Mouse (Mus musculus) limb, embryonic 13.5 days (tissue): ENCODE measurements around the gene Cyp20a1. TPM values are rescaled to one million over a fixed set of nuclear protein-coding genes. Genes with fewer than 3 reads are reported as not detected.

Experiments
- ATAC-seq: fragments of 200-750 bp; cut with Nextera tagmentation; 2 replicates; pipeline ENCODE4 v1.8.0; 2017; ENCODE audit warnings: low read depth, moderate number of reproducible peaks, moderate TSS enrichment; ENCODE audit not compliant: low FRiP score
- H3K27ac ChIP-seq: fragments of 300-500 bp; sonication (generic); 2 replicates; pipeline ENCODE4 v1.5.1; 2015; ENCODE audit warnings: inconsistent platforms, mild to moderate bottlenecking, moderate library complexity
- H3K27me3 ChIP-seq: fragments of 300-500 bp; sonication (generic); 2 replicates; pipeline ENCODE4 v1.6.1; 2015; ENCODE audit warnings: mild to moderate bottlenecking, inconsistent platforms
- H3K36me3 ChIP-seq: fragments of 300-500 bp; sonication (generic); 2 replicates; pipeline ENCODE4 v1.6.1; 2015; ENCODE audit warnings: inconsistent platforms, mild to moderate bottlenecking, moderate library complexity
- H3K4me1 ChIP-seq: fragments of 300-500 bp; sonication (generic); 2 replicates; pipeline ENCODE4 v1.6.1; 2015; ENCODE audit warnings: inconsistent platforms
- H3K4me2 ChIP-seq: fragments of 300-500 bp; sonication (generic); replicated peaks from 2 replicates; pipeline ENCODE4 v1.6.1; 2015; ENCODE audit warnings: inconsistent platforms, mild to moderate bottlenecking, moderate library complexity
- H3K4me3 ChIP-seq: fragments of 300-500 bp; sonication (generic); 2 replicates; pipeline ENCODE4 v1.5.1; 2015; ENCODE audit warnings: moderate library complexity, mild to moderate bottlenecking, inconsistent platforms
- H3K9ac ChIP-seq: fragments of 300-500 bp; sonication (generic); 2 replicates; pipeline ENCODE4 v1.6.1; 2015; ENCODE audit warnings: mild to moderate bottlenecking, inconsistent platforms
- H3K9me3 ChIP-seq: fragments of 300-500 bp; sonication (generic); 2 replicates; pipeline ENCODE4 v1.6.1; 2016; ENCODE audit warnings: inconsistent platforms
- WGBS: fragments of 180-500 bp; shearing (Covaris S2); methylation state at CpG from one replicate; pipeline ENCODE4 v1.1.7; 2015; 5-methylcytosine and 5-hydroxymethylcytosine counted together
- polyA plus RNA-seq: library from polyadenylated mRNA; unstranded; fragments of >200 nt; fragmentation: Nextera tagmentation; extraction: Ambion mirVana; gene quantifications from 2 replicates; pipeline ENCODE4 v1.2.1, GENCODE M21; 2015

Gene Cyp20a1
- polyA plus RNA-seq, result 19.7 and 21.0 TPM in 2 replicates

- no peaks in the 10 kb centered on the region for H3K9me3 ChIP-seq
- peak; percentile 97 for ATAC-seq
- peak within 1 kb of the TSS; percentile 75 for H3K9ac ChIP-seq
- 2% methylated on average over 48 of the region's 60 CpGs for WGBS
- peak within 1 kb of the TSS; percentile 63 for H3K4me3 ChIP-seq
- H3K4me1 ChIP-seq, result peaks cover 16% of the 10 kb centered on the region
- H3K27ac ChIP-seq, result peak within 1 kb of the TSS; percentile 92
- peak within 1 kb of the TSS; percentile 75 for H3K4me2 ChIP-seq
- peaks cover 12% of the 10 kb centered on the region for H3K36me3 ChIP-seq
- no peaks in the 10 kb centered on the region for H3K27me3 ChIP-seq
Measured at GRCm38 (mm10) chr1:60342808-60343629, at the start of gene Cyp20a1. Cyp20a1 (plus strand) TSS chr1:60343323.

GRCm38 (mm10) chr1:60293921-60294320 lies 49.2 kb upstream of the Cyp20a1 start:
- Histone ChIP-seq H3K27me3 (no peaks in the 10 kb centered on the region), H3K4me1 (no peaks in the 10 kb centered on the region), H3K27ac (no peak overlapping the region), H3K9me3 (no peaks in the 10 kb centered on the region), H3K36me3 (peaks cover 42% of the 10 kb centered on the region), H3K4me2 (no peak overlapping the region), H3K9ac (no peak overlapping the region), H3K4me3 (no peak overlapping the region)
- no peak for ATAC-seq
- WGBS, result 73% methylated on average over 1 of the region's 1 CpGs

- H3K4me3 ChIP-seq, result peak overlapping the region; percentile 63
- H3K4me1 ChIP-seq, result peaks cover 16% of the 10 kb centered on the region
- H3K27ac ChIP-seq, result peak overlapping the region; percentile 92
- H3K9me3 ChIP-seq, result no peaks in the 10 kb centered on the region
- peak overlapping the region; percentile 75 for H3K9ac ChIP-seq
- 14% methylated on average over 14 of the region's 14 CpGs for WGBS
- no peaks in the 10 kb centered on the region for H3K27me3 ChIP-seq
- peak; percentile 12; the same call in 1 of the 2 replicates for ATAC-seq
- peak overlapping the region; percentile 75 for H3K4me2 ChIP-seq
- H3K36me3 ChIP-seq, result peaks cover 8% of the 10 kb centered on the region
Measured at GRCm38 (mm10) chr1:60343630-60344455, 720 bp downstream of the Cyp20a1 start.

- no peak overlapping the region for H3K4me3 ChIP-seq
- no peak for ATAC-seq
- H3K4me1 ChIP-seq, result peaks cover 16% of the 10 kb centered on the region
- peaks cover 4% of the 10 kb centered on the region for H3K9me3 ChIP-seq
- no peak overlapping the region for H3K27ac ChIP-seq
- 94% methylated on average over 6 of the region's 6 CpGs for WGBS
- no peak overlapping the region for H3K9ac ChIP-seq
- no peak overlapping the region; the same call in 1 of the 2 replicates for H3K4me2 ChIP-seq
- no peaks in the 10 kb centered on the region for H3K27me3 ChIP-seq
- H3K36me3 ChIP-seq, result 0 out of 2 replicates have a peak, but pooled peaks cover 3% of the 10 kb centered on the region
Measured at GRCm38 (mm10) chr1:60344670-60345069, 1.5 kb downstream of the Cyp20a1 start.

- Histone ChIP-seq H3K4me1 (peaks cover 16% of the 10 kb centered on the region), H3K36me3 (0 out of 2 replicates have a peak, but pooled peaks cover 3% of the 10 kb centered on the region), H3K9ac (no peak overlapping the region), H3K27me3 (no peaks in the 10 kb centered on the region), H3K27ac (no peak overlapping the region), H3K4me3 (no peak overlapping the region), H3K4me2 (no peak overlapping the region), H3K9me3 (peaks cover 10% of the 10 kb centered on the region)
- no peak for ATAC-seq
- 65% methylated on average over 2 of the region's 2 CpGs for WGBS
Measured at GRCm38 (mm10) chr1:60345712-60346111, 2.6 kb downstream of the Cyp20a1 start.

- H3K9ac ChIP-seq, result no peak overlapping the region
- peaks cover 10% of the 10 kb centered on the region for H3K9me3 ChIP-seq
- no peak for ATAC-seq
- peaks cover 22% of the 10 kb centered on the region for H3K36me3 ChIP-seq
- 86% methylated on average over 5 of the region's 5 CpGs for WGBS
- H3K27ac ChIP-seq, result no peak overlapping the region
- H3K27me3 ChIP-seq, result no peaks in the 10 kb centered on the region
- H3K4me2 ChIP-seq, result no peak overlapping the region
- H3K4me1 ChIP-seq, result no peaks in the 10 kb centered on the region
- no peak overlapping the region for H3K4me3 ChIP-seq
Measured at GRCm38 (mm10) chr1:60352786-60353185, 9.7 kb downstream of the Cyp20a1 start.

- Histone ChIP-seq H3K9me3 (no peaks in the 10 kb centered on the region), H3K4me3 (no peak overlapping the region), H3K27ac (no peak overlapping the region), H3K36me3 (peaks cover 23% of the 10 kb centered on the region), H3K4me1 (no peaks in the 10 kb centered on the region), H3K4me2 (no peak overlapping the region), H3K27me3 (no peaks in the 10 kb centered on the region), H3K9ac (no peak overlapping the region)
- ATAC-seq, result no peak
- WGBS, result 97% methylated on average over 1 of the region's 1 CpGs
Measured at GRCm38 (mm10) chr1:60361626-60362025, 18.5 kb downstream of the Cyp20a1 start.

- Histone ChIP-seq H3K9ac (no peak overlapping the region), H3K4me1 (no peaks in the 10 kb centered on the region), H3K9me3 (no peaks in the 10 kb centered on the region), H3K4me2 (no peak overlapping the region), H3K36me3 (peaks cover 35% of the 10 kb centered on the region), H3K4me3 (no peak overlapping the region), H3K27ac (no peak overlapping the region), H3K27me3 (no peaks in the 10 kb centered on the region)
- no peak for ATAC-seq
- 88% methylated on average over 1 of the region's 1 CpGs for WGBS
Measured at GRCm38 (mm10) chr1:60376556-60376955, 33.4 kb downstream of the Cyp20a1 start.

GRCm38 (mm10) chr1:60381910-60382309 lies 38.8 kb downstream of the Cyp20a1 start:
- H3K4me3 ChIP-seq, result no peak overlapping the region
- H3K4me1 ChIP-seq, result no peaks in the 10 kb centered on the region
- H3K4me2 ChIP-seq, result no peak overlapping the region
- H3K9ac ChIP-seq, result no peak overlapping the region
- WGBS, result 86% methylated on average over 3 of the region's 3 CpGs
- no peak overlapping the region for H3K27ac ChIP-seq
- ATAC-seq, result no peak
- no peaks in the 10 kb centered on the region for H3K27me3 ChIP-seq
- H3K9me3 ChIP-seq, result no peaks in the 10 kb centered on the region
- peaks cover 43% of the 10 kb centered on the region for H3K36me3 ChIP-seq

- Histone ChIP-seq H3K9me3 (no peaks in the 10 kb centered on the region), H3K27ac (no peak overlapping the region), H3K4me1 (no peaks in the 10 kb centered on the region; the same call in 1 of the 2 replicates), H3K9ac (no peak overlapping the region), H3K4me2 (no peak overlapping the region), H3K36me3 (no peaks in the 10 kb centered on the region), H3K27me3 (no peaks in the 10 kb centered on the region), H3K4me3 (no peak overlapping the region)
- ATAC-seq, result no peak
- 94% methylated on average over 1 of the region's 1 CpGs for WGBS
Measured at GRCm38 (mm10) chr1:60404848-60405247, 61.7 kb downstream of the Cyp20a1 start.

GRCm38 (mm10) chr1:60408501-60409167 lies 65.5 kb downstream of the Cyp20a1 start:
- Histone ChIP-seq H3K27ac (peak overlapping the region; percentile 92), H3K9ac (peak overlapping the region; percentile 92), H3K4me3 (peak overlapping the region; percentile 92), H3K4me1 (peaks cover 9% of the 10 kb centered on the region), H3K27me3 (no peaks in the 10 kb centered on the region), H3K4me2 (peak overlapping the region; percentile 73), H3K36me3 (no peaks in the 10 kb centered on the region), H3K9me3 (no peaks in the 10 kb centered on the region)
- peak; percentile 39; the same call in 1 of the 2 replicates for ATAC-seq
- WGBS, result 13% methylated on average over 13 of the region's 13 CpGs
